Mouse (Mus musculus) kidney, postnatal 0 days (tissue): ENCODE measurements around the gene Sorbs2. TPM values are rescaled to one million over a fixed set of nuclear protein-coding genes. Genes with fewer than 3 reads are reported as not detected.

Experiments
- ATAC-seq: fragments of 200-750 bp; cut with Nextera tagmentation; replicated peaks from 2 replicates; pipeline ENCODE4 v1.8.0; 2017; ENCODE audit warnings: low read depth, moderate number of reproducible peaks, moderate TSS enrichment, moderate library complexity; ENCODE audit not compliant: low FRiP score
- DNase-seq: peaks from one replicate; pipeline ENCODE4 v3.0.0-alpha.2; 2016; ENCODE audit warnings: low spot score
- H3K27ac ChIP-seq: fragments of 300-500 bp; sonication (generic); 2 replicates; pipeline ENCODE4 v1.5.1; 2014; ENCODE audit warnings: mild to moderate bottlenecking
- H3K27me3 ChIP-seq: fragments of 300-500 bp; sonication (generic); 2 replicates; pipeline ENCODE4 v1.6.1; 2014; ENCODE audit warnings: low read length, mixed read lengths; ENCODE audit not compliant: insufficient read depth
- H3K36me3 ChIP-seq: fragments of 300-500 bp; sonication (generic); 2 replicates; pipeline ENCODE4 v1.6.1; 2014; ENCODE audit warnings: low read length, mixed read lengths; ENCODE audit not compliant: insufficient read depth
- H3K4me1 ChIP-seq: fragments of 300-500 bp; sonication (generic); replicated peaks from 2 replicates; pipeline ENCODE4 v1.6.1; 2014; ENCODE audit warnings: antibody characterized with exemption, low read length, mixed read lengths; ENCODE audit not compliant: insufficient read depth
- H3K4me2 ChIP-seq: fragments of 300-500 bp; sonication (generic); 2 replicates; pipeline ENCODE4 v1.6.1; 2014; ENCODE audit warnings: mild to moderate bottlenecking, low read length, moderate library complexity, mixed read lengths
- H3K4me3 ChIP-seq: fragments of 300-500 bp; sonication (generic); replicated peaks from 2 replicates; pipeline ENCODE4 v1.5.1; 2014; ENCODE audit warnings: low read depth, low read length
- H3K9ac ChIP-seq: fragments of 300-500 bp; sonication (generic); 2 replicates; pipeline ENCODE4 v1.6.1; 2014; ENCODE audit warnings: low read depth, low read length
- H3K9me3 ChIP-seq: fragments of 300-500 bp; sonication (generic); replicated peaks from 2 replicates; pipeline ENCODE4 v1.6.1; 2016; ENCODE audit warnings: low read length, inconsistent platforms, mixed read lengths
- CTCF ChIP-seq: IDR thresholded peaks from 2 replicates; pipeline ENCODE4 v1.5.1; 2016; ENCODE audit warnings: antibody characterized with exemption, low read depth, mild to moderate bottlenecking, moderate library complexity
- WGBS: fragments of 180-500 bp; shearing (Covaris S2); extraction: QIAGEN DNeasy Blood & Tissue Kit; methylation state at CpG from one replicate; pipeline ENCODE4 v1.1.7; 2014; 5-methylcytosine and 5-hydroxymethylcytosine counted together
- polyA plus RNA-seq: library from polyadenylated mRNA; unstranded; fragments of >200 nt; fragmentation: Nextera tagmentation; extraction: Ambion mirVana; gene quantifications from 2 replicates; pipeline ENCODE4 v1.2.1, GENCODE M21; 2015

Sorbs2 gene
- polyA plus RNA-seq, 1 experiment from 2014 or later: 41.6 TPM

DNA sequence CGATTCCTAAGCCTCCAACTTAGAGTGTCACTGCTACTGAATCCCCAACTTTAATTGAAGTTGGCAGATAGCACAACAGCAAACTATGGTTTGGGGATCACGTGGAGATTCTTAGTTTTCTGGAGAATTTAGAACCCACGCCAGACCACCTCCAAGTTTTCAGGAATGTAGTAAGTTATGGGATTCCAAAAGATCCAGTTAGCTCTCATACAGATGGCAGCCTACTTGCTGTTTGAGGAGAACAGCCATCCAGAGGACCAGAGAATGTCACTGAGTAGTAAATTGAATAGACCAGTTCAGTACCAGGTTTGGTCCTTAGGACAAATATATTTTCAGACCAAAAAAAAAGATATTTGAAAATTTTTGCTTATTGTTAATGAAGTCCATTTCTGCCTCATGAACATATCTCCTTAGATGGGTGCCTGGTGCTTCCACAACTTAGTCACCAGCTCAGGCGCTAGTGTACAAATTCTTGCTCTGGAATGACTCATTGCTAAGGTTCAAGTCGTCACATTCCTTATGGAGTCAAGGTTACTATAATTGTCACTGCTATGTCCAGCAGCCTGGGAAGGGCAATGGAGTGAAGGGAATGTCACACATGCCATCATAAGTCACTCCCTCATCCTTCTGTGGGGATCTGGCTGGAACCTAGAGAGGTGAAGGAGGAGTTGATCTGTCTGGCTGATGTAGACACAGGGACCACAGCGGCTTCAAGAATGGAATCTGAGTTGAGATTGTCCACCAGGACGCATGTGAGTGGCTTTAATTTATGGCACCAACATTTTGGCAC, 90.2 kb downstream of the Sorbs2 start:
- DNase-seq: no peak
- Histone ChIP-seq H3K4me3 (no peak overlapping the region), H3K9me3 (no peaks in the 10 kb centered on the region), H3K4me2 (no peak overlapping the region), H3K27me3 (no peaks in the 10 kb centered on the region), H3K27ac (no peak overlapping the region), H3K9ac (no peak overlapping the region), H3K36me3 (no peaks in the 10 kb centered on the region), H3K4me1 (no peaks in the 10 kb centered on the region)
- 73% methylated on average over 7 of the region's 7 CpGs for WGBS
- no peak for TF ChIP-seq CTCF
- no peak for ATAC-seq

DNA sequence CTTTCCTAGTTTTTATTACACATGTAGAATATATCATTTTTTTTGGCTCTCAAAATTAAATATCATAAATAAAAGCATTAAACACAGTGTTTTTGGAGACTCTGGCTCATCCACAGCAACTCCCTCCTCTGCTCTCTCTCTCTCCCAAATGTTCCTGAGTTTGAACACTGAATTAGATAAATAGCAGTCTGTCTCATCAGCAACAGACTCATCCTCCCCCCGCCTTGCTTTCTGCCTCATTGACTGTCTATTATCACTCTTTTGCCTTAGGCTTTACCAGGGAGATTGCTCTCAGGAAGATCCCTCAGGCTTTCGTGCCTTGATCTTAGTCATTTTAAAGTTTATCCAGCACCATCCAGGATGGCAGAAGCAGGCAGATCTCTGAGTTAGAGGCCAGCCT, 91.3 kb downstream of the Sorbs2 start:
- ATAC-seq (no peak), DNase-seq (no peak)
- Histone ChIP-seq H3K4me3 (no peak overlapping the region), H3K27ac (no peak overlapping the region), H3K4me1 (no peaks in the 10 kb centered on the region), H3K9ac (no peak overlapping the region), H3K9me3 (no peaks in the 10 kb centered on the region), H3K4me2 (no peak overlapping the region), H3K27me3 (no peaks in the 10 kb centered on the region), H3K36me3 (no peaks in the 10 kb centered on the region)
- TF ChIP-seq CTCF: no peak
- WGBS: 58% methylated on average over 2 of the region's 2 CpGs

DNA sequence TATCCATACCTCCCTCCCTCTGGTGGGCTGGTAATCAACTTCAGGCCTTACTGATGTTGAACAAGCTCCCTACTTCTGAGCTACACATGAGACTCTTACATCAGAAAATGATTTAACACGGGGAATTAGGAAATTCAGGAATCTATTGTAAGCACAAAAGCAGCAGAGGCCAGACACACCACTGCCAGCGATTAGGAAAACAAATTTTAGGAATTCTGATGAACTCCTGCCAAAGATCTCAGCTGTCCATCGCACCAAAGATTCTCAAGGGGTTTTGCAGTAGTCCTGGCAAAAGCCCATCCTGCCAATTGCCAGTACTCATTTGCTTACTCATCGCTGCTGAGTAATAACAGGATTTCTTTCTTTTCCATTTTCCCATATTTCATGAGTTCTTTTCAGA, 94.4 kb downstream of the Sorbs2 start:
- no peak overlapping the region for H3K4me2 ChIP-seq
- H3K27ac ChIP-seq: no peak overlapping the region
- TF ChIP-seq CTCF: no peak
- H3K4me3 ChIP-seq: no peak overlapping the region
- H3K9ac ChIP-seq: no peak overlapping the region
- ATAC-seq (no peak), DNase-seq (no peak)
- H3K36me3 ChIP-seq: no peaks in the 10 kb centered on the region
- no peaks in the 10 kb centered on the region for H3K4me1 ChIP-seq
- no peaks in the 10 kb centered on the region for H3K9me3 ChIP-seq
- 79% methylated on average over 4 of the region's 4 CpGs for WGBS
- no peaks in the 10 kb centered on the region for H3K27me3 ChIP-seq

DNA sequence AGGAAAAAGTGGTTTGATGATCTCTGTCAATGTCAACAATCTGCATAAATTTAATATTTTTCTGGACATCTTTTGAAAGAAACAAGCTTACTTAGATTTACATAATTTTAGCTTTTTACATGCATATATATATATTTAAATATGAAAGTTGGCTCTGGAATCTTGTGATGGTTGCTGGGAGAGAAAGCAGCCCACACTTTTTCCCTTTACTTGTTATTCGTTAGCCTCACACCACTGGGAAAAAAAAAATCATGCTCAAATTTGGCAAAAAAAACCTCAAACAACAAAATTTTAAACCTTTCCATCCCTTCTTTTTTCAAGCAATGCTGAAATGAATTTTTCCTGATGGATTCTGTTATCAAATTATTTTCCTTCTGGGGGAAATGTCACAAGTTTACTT, 97.8 kb downstream of the Sorbs2 start:
- TF ChIP-seq CTCF: no peak
- H3K27me3 ChIP-seq: no peaks in the 10 kb centered on the region
- no peaks in the 10 kb centered on the region for H3K36me3 ChIP-seq
- no peak overlapping the region for H3K27ac ChIP-seq
- H3K9me3 ChIP-seq: no peaks in the 10 kb centered on the region
- ATAC-seq (no peak), DNase-seq (no peak)
- H3K4me2 ChIP-seq: no peak overlapping the region
- no peak overlapping the region for H3K9ac ChIP-seq
- H3K4me1 ChIP-seq: peaks cover 6% of the 10 kb centered on the region; the same call in 1 of the 2 replicates
- 77% methylated on average over 1 of the region's 1 CpGs for WGBS
- no peak overlapping the region for H3K4me3 ChIP-seq

DNA sequence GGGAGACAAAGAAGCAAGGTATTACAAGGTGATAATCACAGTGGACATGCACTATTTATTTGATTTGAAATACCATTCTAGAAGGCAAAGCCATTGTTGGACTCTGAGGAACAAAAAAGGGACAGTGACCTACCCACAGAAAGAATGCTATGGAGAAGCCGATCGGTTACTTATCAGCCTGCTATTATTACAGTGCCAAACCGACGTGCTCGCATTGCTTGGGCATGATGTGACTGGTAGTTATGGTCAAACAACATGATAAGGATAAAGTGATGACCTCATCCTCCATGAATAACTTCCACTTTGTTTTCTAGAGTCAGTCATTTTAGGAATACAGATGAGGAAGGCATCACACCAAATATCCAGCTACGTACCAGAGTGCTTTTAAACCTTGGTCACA, 99.4 kb downstream of the Sorbs2 start:
- no peaks in the 10 kb centered on the region for H3K36me3 ChIP-seq
- DNase-seq: no peak

DNA sequence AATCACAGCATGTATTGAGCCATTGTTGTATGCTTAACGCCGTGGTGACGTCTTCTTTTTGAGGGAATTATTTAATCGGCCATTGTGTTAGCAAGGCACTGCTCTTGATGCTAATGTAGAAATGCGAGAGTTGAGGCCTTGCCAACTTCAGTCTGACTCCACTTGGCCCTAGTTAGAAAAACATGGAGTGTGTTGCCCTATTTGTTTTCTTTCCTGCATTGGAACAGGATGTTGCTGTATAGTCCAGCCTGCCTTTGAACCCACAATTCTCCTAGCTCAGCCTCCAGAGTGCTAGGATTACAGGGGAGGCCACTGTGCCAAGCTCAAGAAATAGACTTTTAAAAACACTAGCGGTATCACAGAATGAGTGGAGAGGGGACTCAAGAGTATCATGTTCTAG, 100.8 kb downstream of the Sorbs2 start:
- H3K4me3 ChIP-seq: no peak overlapping the region
- no peaks in the 10 kb centered on the region for H3K27me3 ChIP-seq

More for the DNA sequence above, 99.4 kb downstream of the Sorbs2 start:
- no peaks in the 10 kb centered on the region for H3K27me3 ChIP-seq
- H3K4me3 ChIP-seq: no peak overlapping the region
- ATAC-seq: no peak
- no peak overlapping the region for H3K9ac ChIP-seq
- H3K27ac ChIP-seq: no peak overlapping the region
- 89% methylated on average over 6 of the region's 6 CpGs for WGBS
- H3K4me1 ChIP-seq: peaks cover 16% of the 10 kb centered on the region; the same call in 1 of the 2 replicates
- no peak overlapping the region for H3K4me2 ChIP-seq
- H3K9me3 ChIP-seq: no peaks in the 10 kb centered on the region
- TF ChIP-seq CTCF: no peak

More for the DNA sequence above, 100.8 kb downstream of the Sorbs2 start:
- no peak for TF ChIP-seq CTCF
- ATAC-seq (no peak), DNase-seq (no peak)
- Histone ChIP-seq H3K36me3 (no peaks in the 10 kb centered on the region), H3K9me3 (no peaks in the 10 kb centered on the region), H3K4me2 (no peak overlapping the region), H3K27ac (no peak overlapping the region), H3K4me1 (peaks cover 16% of the 10 kb centered on the region; the same call in 1 of the 2 replicates), H3K9ac (no peak overlapping the region)
- WGBS: 87% methylated on average over 6 of the region's 6 CpGs
